Mouse (Mus musculus) urinary bladder, postnatal 14 days (tissue): Measurements from ENCODE around the gene Obscn.
"Not testable (repeated sequence)": the region's sequence is repeated elsewhere in the genome, so short reads cannot be mapped to it uniquely, and the experiment has no call there.

Experiments used
- DNase-seq: peaks from one replicate; pipeline ENCODE4 v3.0.0; 2021; ENCODE audit warnings: low spot score

The Obscn gene

GRCm38 (mm10) chr11:58959921-58960465 lies 176.2 kb downstream of the Obscn start:
- peak; percentile 78 for DNase-seq

GRCm38 (mm10) chr11:58959186-58959825 lies 176.9 kb downstream of the Obscn start:
- DNase-seq, result no peak

GRCm38 (mm10) chr11:58958536-58958935 lies 177.7 kb downstream of the Obscn start:
- DNase-seq, result no peak

GRCm38 (mm10) chr11:58957226-58957914 lies 178.8 kb downstream of the Obscn start:
- no peak for DNase-seq

GRCm38 (mm10) chr11:58955868-58956257 lies 180.3 kb downstream of the Obscn start:
- no peak for DNase-seq

- DNase-seq, result no peak
Measured at GRCm38 (mm10) chr11:58955143-58955867, 180.9 kb downstream of the Obscn start.

- peak; percentile 83 for DNase-seq
Measured at GRCm38 (mm10) chr11:58954420-58955142, 181.6 kb downstream of the Obscn start, which contains the start of the genes Hist3h2a and Trim17. Hist3h2a (plus strand) TSS chr11:58954685. Trim17 (plus strand) TSS chr11:58954685.

GRCm38 (mm10) chr11:58954170-58954419 lies 182.1 kb downstream of the Obscn start:
- DNase-seq, result not testable (repeated sequence)

- no peak for DNase-seq
Measured at GRCm38 (mm10) chr11:58953351-58954169, 182.6 kb downstream of the Obscn start.

- DNase-seq, result no peak
Measured at GRCm38 (mm10) chr11:58951210-58951609, 185.0 kb downstream of the Obscn start.

- no peak for DNase-seq
Measured at GRCm38 (mm10) chr11:58949480-58950431, 186.4 kb downstream of the Obscn start.

- DNase-seq, result no peak
Measured at GRCm38 (mm10) chr11:58948542-58949479, 187.4 kb downstream of the Obscn start, which contains the start of gene Hist3h2ba. Hist3h2ba (plus strand) TSS chr11:58948920.

GRCm38 (mm10) chr11:58947798-58948528 lies 188.2 kb downstream of the Obscn start:
- no peak for DNase-seq

- no peak for DNase-seq
Measured at GRCm38 (mm10) chr11:58947306-58947705, 188.9 kb downstream of the Obscn start.
